Mouse (Mus musculus) hindbrain, embryonic 11.5 days (tissue): ENCODE measurements around the gene Jaml. TPM values are rescaled to one million over a fixed set of nuclear protein-coding genes. Genes with fewer than 3 reads are reported as not detected.

Experiments used
- ATAC-seq: fragments of 200-750 bp; cut with Nextera tagmentation; 2 replicates; pipeline ENCODE4 v1.8.0; 2017; ENCODE audit warnings: mild to moderate bottlenecking, moderate TSS enrichment, moderate library complexity; ENCODE audit not compliant: low FRiP score
- DNase-seq: peaks from one replicate; pipeline ENCODE4 v3.0.0-alpha.2; 2015; ENCODE audit warnings: low spot score
- H3K27ac ChIP-seq: fragments of 300-500 bp; sonication (generic); 2 replicates; pipeline ENCODE4 v1.5.1; 2014; ENCODE audit warnings: mild to moderate bottlenecking, low read depth, low read length
- H3K27me3 ChIP-seq: fragments of 300-500 bp; sonication (generic); 2 replicates; pipeline ENCODE4 v1.6.1; 2014; ENCODE audit warnings: mild to moderate bottlenecking, low read length, moderate library complexity, mixed read lengths; ENCODE audit not compliant: control insufficient read depth, insufficient read depth
- H3K36me3 ChIP-seq: fragments of 300-500 bp; sonication (generic); 2 replicates; pipeline ENCODE4 v1.6.1; 2014; ENCODE audit warnings: mild to moderate bottlenecking, low read length, moderate library complexity, mixed read lengths; ENCODE audit not compliant: control insufficient read depth, insufficient read depth
- H3K4me1 ChIP-seq: fragments of 300-500 bp; sonication (generic); replicated peaks from 2 replicates; pipeline ENCODE4 v1.6.1; 2014; ENCODE audit warnings: low read length, mixed read lengths; ENCODE audit not compliant: control insufficient read depth, insufficient read depth
- H3K4me2 ChIP-seq: fragments of 300-500 bp; sonication (generic); replicated peaks from 2 replicates; pipeline ENCODE4 v1.6.1; 2014; ENCODE audit warnings: mild to moderate bottlenecking, low read depth, low read length
- H3K4me3 ChIP-seq: fragments of 300-500 bp; sonication (generic); 2 replicates; pipeline ENCODE4 v1.5.1; 2014; ENCODE audit warnings: low read depth, low read length
- H3K9ac ChIP-seq: fragments of 300-500 bp; sonication (generic); 2 replicates; pipeline ENCODE4 v1.6.1; 2014; ENCODE audit warnings: low read depth, low read length
- H3K9me3 ChIP-seq: fragments of 300-500 bp; sonication (generic); 2 replicates; pipeline ENCODE4 v1.6.1; 2016; ENCODE audit warnings: low read length; ENCODE audit not compliant: control insufficient read depth
- WGBS: fragments of 180-500 bp; shearing (Covaris S2); extraction: QIAGEN DNeasy Blood & Tissue Kit; methylation state at CpG from one replicate; pipeline ENCODE4 v1.1.7; 2014; 5-methylcytosine and 5-hydroxymethylcytosine counted together
- polyA plus RNA-seq: library from polyadenylated mRNA; unstranded; fragments of >200 nt; fragmentation: Nextera tagmentation; extraction: Ambion mirVana; gene quantifications from 2 replicates; pipeline ENCODE4 v1.2.1, GENCODE M21; 2014

Jaml gene
- polyA plus RNA-seq, 1 experiment from 2014 or later: 0.31 TPM

GRCm38 (mm10) chr9:45060151-45060550 lies 18.8 kb upstream of the Jaml start:
- 38% methylated on average over 7 of the region's 7 CpGs for WGBS
- ATAC-seq (no peak), DNase-seq (no peak)
- H3K9ac ChIP-seq: no peak overlapping the region
- no peaks in the 10 kb centered on the region for H3K4me1 ChIP-seq
- no peaks in the 10 kb centered on the region for H3K36me3 ChIP-seq
- no peak overlapping the region for H3K27ac ChIP-seq
- no peaks in the 10 kb centered on the region for H3K9me3 ChIP-seq
- H3K27me3 ChIP-seq: no peaks in the 10 kb centered on the region
- H3K4me2 ChIP-seq: no peak overlapping the region
- H3K4me3 ChIP-seq: no peak overlapping the region

DNA sequence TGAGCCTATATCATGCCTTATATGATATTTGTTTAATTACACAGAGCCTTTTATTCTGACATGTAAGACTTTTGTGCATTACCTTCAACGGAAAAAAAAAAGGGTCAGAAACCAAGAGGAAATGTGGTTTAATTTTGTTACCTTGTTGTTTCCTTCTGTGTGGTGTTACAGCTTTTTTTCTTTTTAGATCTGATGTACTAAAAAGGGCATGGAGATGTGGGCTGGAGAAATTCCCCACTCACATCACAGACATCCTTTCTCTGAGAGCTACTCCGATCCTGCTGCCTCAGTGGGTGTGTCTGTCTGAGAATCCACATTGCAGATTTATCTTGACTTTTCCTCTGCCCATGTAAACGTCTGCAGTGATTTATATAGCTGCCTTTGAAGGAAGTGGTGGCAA lies 16.3 kb upstream of the Jaml start:
- Histone ChIP-seq H3K27me3 (no peaks in the 10 kb centered on the region), H3K9me3 (no peaks in the 10 kb centered on the region), H3K36me3 (no peaks in the 10 kb centered on the region), H3K27ac (no peak overlapping the region), H3K4me1 (no peaks in the 10 kb centered on the region), H3K4me3 (no peak overlapping the region), H3K9ac (no peak overlapping the region), H3K4me2 (no peak overlapping the region)
- ATAC-seq (no peak), DNase-seq (no peak)
- WGBS: 80% methylated on average over 3 of the region's 3 CpGs

- 88% methylated on average over 6 of the region's 6 CpGs for WGBS
- Histone ChIP-seq H3K4me1 (no peaks in the 10 kb centered on the region), H3K27ac (no peak overlapping the region), H3K36me3 (no peaks in the 10 kb centered on the region), H3K4me3 (no peak overlapping the region), H3K27me3 (no peaks in the 10 kb centered on the region), H3K4me2 (no peak overlapping the region), H3K9ac (no peak overlapping the region), H3K9me3 (no peaks in the 10 kb centered on the region)
- ATAC-seq (no peak), DNase-seq (no peak)
Observed at GRCm38 (mm10) chr9:45064421-45064820, 14.6 kb upstream of the Jaml start.

GRCm38 (mm10) chr9:45066735-45067134 lies 12.2 kb upstream of the Jaml start:
- Histone ChIP-seq H3K27ac (no peak overlapping the region), H3K36me3 (no peaks in the 10 kb centered on the region), H3K27me3 (no peaks in the 10 kb centered on the region), H3K9ac (no peak overlapping the region), H3K4me2 (no peak overlapping the region), H3K4me1 (no peaks in the 10 kb centered on the region), H3K9me3 (no peaks in the 10 kb centered on the region), H3K4me3 (no peak overlapping the region)
- DNase-seq (no peak), ATAC-seq (no peak)
- WGBS: 88% methylated on average over 4 of the region's 4 CpGs

DNA sequence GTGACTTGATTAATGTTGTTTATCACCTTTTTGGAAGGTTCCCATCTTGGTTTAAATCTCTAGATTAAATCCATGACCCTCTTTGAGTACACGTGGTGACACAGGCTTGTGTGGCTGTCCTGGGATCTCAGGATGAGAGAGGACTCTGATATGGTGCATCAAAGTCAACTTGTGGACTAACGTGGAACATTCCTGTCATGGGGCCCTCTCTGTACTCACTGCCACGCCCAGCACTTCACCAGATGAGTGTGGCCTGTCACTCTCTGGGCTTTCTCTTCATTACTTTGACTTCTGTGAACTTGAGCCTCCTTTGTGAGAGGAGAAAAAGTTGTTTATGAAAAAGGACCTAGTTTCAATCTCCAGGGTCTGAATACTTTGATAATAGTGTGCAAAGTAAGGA lies 7.2 kb upstream of the Jaml start:
- no peaks in the 10 kb centered on the region for H3K9me3 ChIP-seq
- no peak overlapping the region for H3K9ac ChIP-seq
- no peak overlapping the region for H3K4me2 ChIP-seq
- ATAC-seq (no peak), DNase-seq (no peak)
- no peak overlapping the region for H3K4me3 ChIP-seq
- H3K27me3 ChIP-seq: no peaks in the 10 kb centered on the region
- 69% methylated on average over 3 of the region's 3 CpGs for WGBS
- H3K27ac ChIP-seq: no peak overlapping the region
- no peaks in the 10 kb centered on the region for H3K36me3 ChIP-seq
- H3K4me1 ChIP-seq: no peaks in the 10 kb centered on the region

- ATAC-seq: no peak
- Histone ChIP-seq H3K4me2 (no peak overlapping the region), H3K36me3 (no peaks in the 10 kb centered on the region), H3K4me3 (no peak overlapping the region), H3K9me3 (no peaks in the 10 kb centered on the region), H3K27me3 (no peaks in the 10 kb centered on the region), H3K27ac (no peak overlapping the region), H3K9ac (no peak overlapping the region), H3K4me1 (no peaks in the 10 kb centered on the region)
- WGBS: 65% methylated on average over 3 of the region's 3 CpGs
- no peak for DNase-seq
Observed at GRCm38 (mm10) chr9:45077859-45078258, 1.1 kb upstream of the Jaml start.

DNA sequence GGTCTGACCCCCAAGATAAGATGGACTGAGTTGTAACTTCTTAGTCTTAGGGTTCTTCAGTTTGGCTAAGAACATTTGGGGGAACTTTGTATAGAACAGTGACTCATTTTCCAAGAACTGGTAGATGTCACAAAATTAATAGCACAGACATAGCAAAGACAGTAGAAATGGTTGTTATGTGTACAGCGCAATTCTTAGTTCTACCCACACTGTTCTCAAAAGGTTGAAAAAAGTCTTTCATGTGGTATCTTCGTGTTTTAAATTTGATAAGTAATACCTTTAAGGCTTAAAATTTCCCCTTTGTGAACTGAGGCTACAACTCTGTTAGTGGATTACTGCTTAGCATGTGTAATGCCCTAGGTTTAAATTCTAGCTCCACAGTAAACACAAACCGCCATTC lies 4.1 kb downstream of the Jaml start:
- Histone ChIP-seq H3K27ac (no peak overlapping the region), H3K9me3 (no peaks in the 10 kb centered on the region), H3K4me2 (no peak overlapping the region), H3K4me3 (no peak overlapping the region), H3K9ac (no peak overlapping the region), H3K4me1 (no peaks in the 10 kb centered on the region), H3K27me3 (no peaks in the 10 kb centered on the region), H3K36me3 (no peaks in the 10 kb centered on the region)
- 89% methylated on average over 3 of the region's 3 CpGs for WGBS
- ATAC-seq: no peak
- no peak for DNase-seq

DNA sequence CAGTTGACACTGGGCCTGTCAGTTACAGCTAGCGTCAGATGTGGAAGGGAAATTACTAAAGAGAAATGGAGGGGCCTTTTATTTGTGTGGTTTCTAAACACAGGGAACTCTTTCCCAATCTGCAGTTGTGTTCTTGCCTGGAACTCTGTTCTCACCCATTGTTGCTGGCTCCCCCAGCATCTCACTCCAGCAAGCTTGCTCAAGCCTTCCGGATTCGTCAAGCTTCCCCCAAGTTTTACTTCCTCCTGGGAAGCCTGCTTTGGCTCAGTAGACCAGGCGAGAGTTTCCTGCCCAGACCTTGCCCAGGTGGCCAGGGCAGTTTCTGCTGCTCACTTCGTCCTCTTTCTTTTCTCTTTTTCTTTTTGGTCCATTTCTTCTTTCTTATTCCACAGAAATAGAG lies 5.6 kb downstream of the Jaml start:
- H3K4me1 ChIP-seq: no peaks in the 10 kb centered on the region
- WGBS: 75% methylated on average over 5 of the region's 5 CpGs
- H3K4me2 ChIP-seq: no peak overlapping the region
- no peaks in the 10 kb centered on the region for H3K9me3 ChIP-seq
- H3K9ac ChIP-seq: no peak overlapping the region
- H3K27me3 ChIP-seq: no peaks in the 10 kb centered on the region
- no peak for DNase-seq
- no peak overlapping the region for H3K27ac ChIP-seq
- H3K4me3 ChIP-seq: no peak overlapping the region
- no peak for ATAC-seq
- no peaks in the 10 kb centered on the region for H3K36me3 ChIP-seq

- DNase-seq (no peak), ATAC-seq (no peak)
- Histone ChIP-seq H3K27me3 (no peaks in the 10 kb centered on the region), H3K9me3 (no peaks in the 10 kb centered on the region), H3K27ac (no peak overlapping the region), H3K36me3 (no peaks in the 10 kb centered on the region), H3K4me3 (no peak overlapping the region), H3K4me1 (no peaks in the 10 kb centered on the region), H3K9ac (no peak overlapping the region), H3K4me2 (no peak overlapping the region)
- 87% methylated on average over 12 of the region's 12 CpGs for WGBS
Observed at GRCm38 (mm10) chr9:45085741-45086690, 7.0 kb downstream of the Jaml start.
